Mouse (Mus musculus) urinary bladder, postnatal 10 days (tissue): ENCODE results near the gene Csrp3.

Source experiments
- DNase-seq: peaks from one replicate; pipeline ENCODE4 v3.0.0; 2022; ENCODE audit warnings: low spot score

Gene Csrp3

GRCm38 (mm10) chr7:48829177-48829910 is 18.5 kb downstream of the Csrp3 start:
- DNase-seq = no peak

- no peak for DNase-seq
These were observed 22.7 kb downstream of the Csrp3 start for GRCm38 (mm10) chr7:48825170-48825569.

- DNase-seq = no peak
These were observed 23.2 kb downstream of the Csrp3 start for GRCm38 (mm10) chr7:48824671-48825070.

- no peak for DNase-seq
These were observed 24.2 kb downstream of the Csrp3 start for GRCm38 (mm10) chr7:48823621-48824020.

- no peak for DNase-seq
These were observed 26.2 kb downstream of the Csrp3 start for GRCm38 (mm10) chr7:48821654-48822053.

- DNase-seq = no peak
These were observed 34.2 kb downstream of the Csrp3 start for GRCm38 (mm10) chr7:48813594-48813993.

- no peak for DNase-seq
These were observed 35.5 kb downstream of the Csrp3 start for GRCm38 (mm10) chr7:48812358-48812757.

GRCm38 (mm10) chr7:48810652-48811051 is 37.2 kb downstream of the Csrp3 start:
- DNase-seq = no peak

- DNase-seq = no peak
These were observed 41.2 kb downstream of the Csrp3 start for GRCm38 (mm10) chr7:48806587-48806986.

- DNase-seq = no peak
These were observed 44.5 kb downstream of the Csrp3 start for GRCm38 (mm10) chr7:48803381-48803780.

- DNase-seq = no peak
These were observed 52.7 kb downstream of the Csrp3 start for GRCm38 (mm10) chr7:48795130-48795529.

GRCm38 (mm10) chr7:48791412-48791811 is 56.4 kb downstream of the Csrp3 start:
- DNase-seq = no peak

- DNase-seq = no peak
These were observed 57.7 kb downstream of the Csrp3 start for GRCm38 (mm10) chr7:48790117-48790516.

GRCm38 (mm10) chr7:48788851-48789572 is 58.8 kb downstream of the Csrp3 start, which contains the start of gene Zdhhc13:
Zdhhc13 (plus strand) TSS chr7:48789003.
- DNase-seq = peak; percentile 66

GRCm38 (mm10) chr7:48788348-48788747 is 59.5 kb downstream of the Csrp3 start:
- DNase-seq = no peak

GRCm38 (mm10) chr7:48784773-48785523 is 62.9 kb downstream of the Csrp3 start:
- no peak for DNase-seq

- DNase-seq = no peak
These were observed 65.4 kb downstream of the Csrp3 start for GRCm38 (mm10) chr7:48782432-48782831.
